Mouse (Mus musculus): ENCODE data around the gene Mettl7b.

DNA sequence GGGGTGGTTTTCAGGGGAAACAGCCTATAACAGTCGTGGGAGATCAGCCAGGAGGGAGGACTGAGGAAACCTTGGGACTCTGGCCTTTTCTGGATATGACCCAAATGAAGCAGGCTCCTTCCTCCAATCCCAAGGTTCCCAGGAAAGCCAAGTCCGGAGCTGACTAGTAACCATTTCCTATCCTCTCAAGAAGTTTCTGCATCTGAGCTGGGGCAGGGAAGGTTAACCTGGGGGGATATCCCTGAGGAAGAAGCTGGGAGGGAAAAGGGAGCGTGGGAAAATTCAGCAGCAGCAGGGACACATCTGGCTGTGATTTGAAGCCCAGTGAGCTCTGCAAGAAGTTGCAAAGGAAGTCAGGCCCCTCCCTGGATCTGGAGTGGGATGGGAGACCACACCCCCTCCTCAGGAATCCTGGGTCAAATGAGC lies 40.0 kb downstream of the Mettl7b start:
- TF ChIP-seq CTCF (IDR thresholded peaks at IDR 0.05; ENCODE audit: low read depth, low read length) (no peak), POLR2A (IDR thresholded peaks at IDR 0.05; ENCODE audit: borderline replicate concordance, low read depth, low read length) (no peak)

Data from bone marrow macrophage, adult 2 months (primary cell).